Mouse (Mus musculus) B cell, adult 2 months (primary cell): Measurements from ENCODE around the gene Kit.

Experiments used
- DNase-seq, 2 experiments: peaks; one replicate each; pipeline ENCODE4 v3.0.0; 2022

Kit gene

DNA sequence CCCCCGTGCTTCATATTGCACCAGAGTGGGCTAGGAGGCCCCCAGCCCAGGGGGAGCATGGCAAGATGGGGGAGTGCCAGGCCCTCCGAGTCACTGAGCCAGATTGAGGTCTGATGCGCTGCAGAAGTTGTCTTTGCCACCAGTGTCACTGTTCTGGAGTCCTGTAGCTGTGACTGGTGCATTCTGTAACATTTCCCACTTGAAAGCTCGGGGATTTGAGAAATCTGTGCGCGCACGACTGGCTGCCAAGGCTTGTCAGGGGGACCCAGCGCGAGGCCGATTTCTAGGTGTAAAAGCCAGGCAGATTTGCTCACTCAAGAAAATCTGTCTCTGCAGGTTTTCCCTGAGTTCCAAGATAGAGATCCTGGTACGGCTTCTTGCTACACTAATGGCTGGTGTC lies 16.9 kb downstream of the Kit start:
- no peak for DNase-seq

DNA sequence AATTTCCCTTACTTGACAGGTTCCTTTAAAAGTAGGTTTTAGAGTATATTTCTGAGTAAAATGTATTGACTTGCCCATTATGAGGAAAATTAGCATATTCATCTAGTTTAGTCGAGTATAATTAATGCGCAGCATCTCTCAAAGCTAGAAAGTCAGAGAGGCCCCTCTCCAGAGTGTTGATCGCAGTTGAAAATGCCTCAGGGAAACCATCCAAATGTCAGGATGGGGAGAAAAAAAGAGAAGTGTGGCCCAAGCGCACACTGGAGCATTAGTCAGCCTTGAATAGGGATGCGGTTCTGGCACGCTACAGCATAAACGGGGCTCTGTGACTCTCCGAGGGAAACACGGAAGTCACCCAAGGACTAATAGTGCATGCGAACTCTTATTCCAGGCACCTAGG lies 20.6 kb downstream of the Kit start:
- no peak for DNase-seq

GRCm38 (mm10) chr5:75596211-75596610 lies 21.5 kb downstream of the Kit start:
- no peak for DNase-seq

- DNase-seq = no peak
These were observed 22.6 kb downstream of the Kit start for GRCm38 (mm10) chr5:75597316-75597715.

GRCm38 (mm10) chr5:75598491-75598890 lies 23.8 kb downstream of the Kit start:
- DNase-seq = no peak

- DNase-seq = no peak
These were observed 25.3 kb downstream of the Kit start for GRCm38 (mm10) chr5:75599991-75600390.

GRCm38 (mm10) chr5:75604238-75604637 lies 29.5 kb downstream of the Kit start:
- no peak for DNase-seq

- no peak for DNase-seq
These were observed 32.2 kb downstream of the Kit start for GRCm38 (mm10) chr5:75606898-75607297.

GRCm38 (mm10) chr5:75607971-75608370 lies 33.3 kb downstream of the Kit start:
- no peak for DNase-seq

- no peak for DNase-seq
These were observed 37.7 kb downstream of the Kit start for GRCm38 (mm10) chr5:75612380-75612779.

DNA sequence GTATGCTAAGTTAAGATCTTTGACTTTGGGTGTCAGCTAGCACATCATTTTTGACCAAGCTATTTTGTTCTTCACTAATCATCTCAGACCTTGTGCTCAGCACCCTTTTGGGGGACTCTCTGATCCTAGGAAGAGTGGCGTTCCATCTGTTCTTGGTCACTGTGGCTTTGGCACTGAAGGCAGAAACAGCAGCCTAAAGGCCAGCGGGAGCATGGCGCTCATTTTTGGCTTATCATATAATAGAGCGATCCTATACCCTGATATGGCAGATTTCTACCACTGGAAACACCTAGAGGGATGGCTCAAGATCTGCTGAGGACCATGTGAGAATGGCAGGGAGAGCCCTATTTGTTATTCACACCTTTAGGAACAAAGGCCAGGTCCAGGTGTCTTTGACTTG lies 38.2 kb downstream of the Kit start:
- DNase-seq = no peak

GRCm38 (mm10) chr5:75615000-75615571 lies 40.4 kb downstream of the Kit start:
- DNase-seq = no peak

DNA sequence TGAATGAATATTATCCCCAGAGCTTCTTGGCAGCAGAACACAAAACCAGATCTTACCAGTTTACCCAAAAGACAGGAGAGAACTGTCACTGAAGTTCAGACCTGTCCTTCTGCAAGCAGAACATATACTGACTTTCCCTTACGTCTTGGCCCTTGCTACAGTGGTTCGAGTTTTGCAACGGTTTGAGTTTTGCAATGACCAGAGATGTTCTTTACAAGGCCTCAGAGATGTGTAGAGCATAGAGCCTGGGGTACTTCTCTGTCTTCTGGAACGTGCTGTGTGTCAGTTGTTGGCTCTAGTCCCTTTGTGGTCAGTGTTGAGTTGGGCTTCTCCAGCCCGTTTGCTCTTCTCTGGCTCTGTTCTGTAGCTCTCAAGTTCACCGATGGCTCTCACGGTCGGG lies 40.9 kb downstream of the Kit start:
- DNase-seq = no peak

DNA sequence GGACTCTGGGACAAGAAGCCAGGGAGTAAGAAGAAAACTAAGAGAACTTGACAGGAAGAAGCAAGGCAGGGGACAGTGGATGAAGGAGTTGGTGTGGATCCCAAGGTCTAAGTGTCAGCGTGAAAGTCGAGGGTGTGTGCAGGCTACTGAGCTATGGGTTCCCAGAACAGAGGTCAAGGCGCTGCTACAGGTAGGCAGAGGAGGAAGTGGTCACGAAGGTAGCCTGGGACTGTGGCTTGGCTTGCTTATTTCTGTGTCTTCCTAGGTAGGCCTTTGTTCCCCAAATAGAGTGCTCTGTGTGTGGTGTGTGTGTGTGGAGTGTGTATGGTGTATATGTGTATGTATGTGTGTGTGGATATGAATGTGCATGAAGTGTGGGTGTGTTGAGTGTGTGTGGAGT lies 47.7 kb downstream of the Kit start:
- no peak for DNase-seq

- DNase-seq = no peak
These were observed 48.3 kb downstream of the Kit start for GRCm38 (mm10) chr5:75623007-75623406.

GRCm38 (mm10) chr5:75623520-75623919 lies 48.8 kb downstream of the Kit start:
- DNase-seq = no peak

DNA sequence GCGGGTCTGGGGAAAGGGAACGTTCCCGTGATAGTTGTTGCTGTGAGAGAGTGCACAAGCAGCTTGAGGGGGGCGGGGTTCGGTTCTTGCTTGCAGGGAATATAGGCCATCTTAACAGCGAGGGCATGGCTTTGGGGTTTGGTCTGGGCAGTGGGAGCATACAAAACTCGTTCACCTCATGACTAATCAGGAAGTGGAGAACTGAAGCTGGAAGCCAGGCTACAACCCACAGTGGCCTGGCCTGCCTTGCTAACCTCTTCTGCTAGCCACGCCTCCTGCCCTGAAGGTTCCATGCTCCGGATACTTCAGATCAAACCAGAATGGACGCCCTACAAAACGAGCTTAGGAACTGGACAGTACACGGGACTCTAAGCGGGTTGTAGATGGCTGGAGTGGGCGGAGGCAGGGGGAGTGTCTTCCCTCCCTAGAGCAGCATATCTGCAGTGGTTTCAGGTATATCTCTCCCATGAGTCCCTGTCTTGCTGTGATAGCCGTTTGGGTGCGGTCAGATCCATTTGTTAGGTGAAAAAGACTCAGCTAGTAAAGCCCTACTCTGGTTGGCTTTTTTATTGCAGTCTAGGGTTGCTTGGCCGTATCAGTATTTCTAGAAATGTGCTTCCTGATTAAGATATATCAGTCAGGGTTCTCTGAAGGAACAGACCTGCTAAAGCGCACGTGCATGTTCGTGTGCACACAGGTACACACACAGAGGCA lies 49.4 kb downstream of the Kit start:
- no peak for DNase-seq

- no peak for DNase-seq
These were observed 50.3 kb downstream of the Kit start for GRCm38 (mm10) chr5:75625059-75625458.

DNA sequence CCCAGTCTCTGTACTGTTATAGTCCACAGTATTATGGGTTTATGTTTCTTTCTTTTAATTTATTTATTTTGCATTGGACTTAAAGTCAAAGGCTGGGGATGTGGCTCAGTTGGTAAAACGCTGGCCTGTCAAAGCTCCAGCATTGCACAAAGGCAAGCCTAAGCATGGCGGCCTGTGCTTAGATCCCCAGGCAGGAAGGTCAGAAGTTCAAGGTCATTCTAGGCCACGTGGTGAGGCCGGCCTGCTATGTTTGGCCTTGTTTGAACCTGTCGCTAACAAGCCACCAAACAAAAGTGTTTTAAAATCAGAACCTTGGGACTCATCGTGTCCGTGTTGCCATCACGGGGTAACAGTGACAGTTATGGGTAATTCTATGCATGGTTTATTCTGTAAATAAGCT lies 51.6 kb downstream of the Kit start:
- DNase-seq = no peak

GRCm38 (mm10) chr5:75626703-75627102 lies 52.0 kb downstream of the Kit start:
- DNase-seq = no peak

GRCm38 (mm10) chr5:75632257-75632656 lies 57.5 kb downstream of the Kit start:
- no peak for DNase-seq

DNA sequence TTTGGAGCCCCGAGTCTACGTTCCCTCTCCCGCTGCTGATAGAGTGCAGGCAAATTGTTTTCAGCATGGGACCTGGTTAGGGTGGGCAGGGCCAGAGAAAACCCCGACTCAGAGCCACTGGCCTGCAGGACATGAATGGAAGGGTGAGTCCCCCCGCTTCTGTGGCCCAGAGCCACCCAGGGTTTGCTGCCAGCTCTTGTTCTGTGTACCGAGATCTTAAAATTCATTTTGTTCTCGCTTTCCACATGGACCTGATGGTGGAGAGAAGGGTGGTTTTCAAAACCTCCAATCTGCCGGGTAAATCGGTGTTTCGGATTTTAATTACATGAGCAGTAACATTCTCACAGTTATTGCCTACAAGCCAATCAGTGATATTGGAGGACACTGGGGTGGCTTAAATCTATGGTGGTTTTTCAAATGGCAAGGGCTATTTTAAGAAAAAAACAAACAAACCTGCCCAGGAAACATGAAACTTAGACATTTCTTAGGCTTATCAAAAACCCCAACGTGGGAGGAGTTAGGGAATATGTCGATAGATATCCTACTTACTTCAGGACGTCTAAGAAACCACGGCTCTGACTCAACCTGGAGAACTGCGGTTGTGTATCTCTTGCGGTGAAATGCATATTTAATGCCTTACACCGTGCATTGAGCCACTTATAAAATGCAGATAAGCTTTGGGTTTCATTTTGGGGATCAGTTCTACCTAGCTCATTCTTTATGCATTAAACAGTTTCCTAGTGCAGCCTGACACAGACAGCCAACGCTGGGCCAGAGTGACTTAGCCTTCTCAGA lies 58.3 kb downstream of the Kit start:
- DNase-seq = no peak

GRCm38 (mm10) chr5:75635385-75635784 lies 60.7 kb downstream of the Kit start:
- DNase-seq = no peak

DNA sequence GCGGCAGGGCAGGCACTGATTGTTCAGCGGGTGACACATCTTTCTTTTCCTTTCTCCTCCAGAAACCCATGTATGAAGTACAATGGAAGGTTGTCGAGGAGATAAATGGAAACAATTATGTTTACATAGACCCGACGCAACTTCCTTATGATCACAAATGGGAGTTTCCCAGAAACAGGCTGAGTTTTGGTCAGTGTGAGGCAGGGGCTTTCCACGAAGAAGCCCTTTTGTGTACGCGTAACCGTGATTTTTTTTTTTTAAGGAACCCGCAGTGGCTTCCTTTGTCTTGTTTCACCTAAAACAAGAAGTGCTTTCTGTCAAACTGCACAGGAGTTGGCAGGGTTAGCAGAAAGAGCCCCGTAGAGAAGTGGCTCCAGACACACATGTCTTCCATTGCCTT lies 65.9 kb downstream of the Kit start:
- no peak for DNase-seq
